Comparison of ENCODE assay signal across 8 mouse cellular contexts in the genomic region with DNA sequence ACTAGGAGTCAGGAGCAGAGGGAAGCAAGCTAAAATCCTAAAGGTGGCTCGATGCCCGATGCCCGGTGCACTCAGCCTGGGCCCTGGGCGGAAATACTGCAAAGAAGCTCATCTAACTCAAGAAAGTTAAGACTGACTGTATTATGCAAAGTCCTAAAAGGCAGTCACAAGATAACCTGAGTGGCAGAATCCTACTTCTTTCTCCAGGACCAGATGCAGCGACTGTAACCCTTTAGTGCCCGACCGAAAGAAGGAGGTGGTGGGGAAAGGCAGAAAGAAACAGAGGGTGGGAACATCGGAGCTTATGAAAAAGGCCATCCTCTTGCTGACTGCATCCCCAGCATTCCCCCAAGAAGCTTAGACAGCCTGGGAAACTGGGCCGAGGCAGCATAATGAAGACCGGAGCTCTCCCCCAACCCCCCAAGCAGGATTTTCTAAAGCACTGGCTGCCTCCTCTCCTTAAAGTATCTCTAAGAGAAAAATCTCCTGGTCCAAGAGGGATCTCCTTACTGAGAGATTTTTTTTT.
DNase-seq lines count a peak whose midpoint lies in the region; ATAC-seq and TF ChIP-seq lines count a peak whose summit lies in the region.

No protein-coding gene starts in this region.

- peak; percentile 62 for ATAC-seq in forebrain, embryonic 12.5 days (ENCODE audit: low FRiP score)
- no peak for ATAC-seq in intestine, postnatal 0 days
- no peak for ATAC-seq in liver, embryonic 15.5 days (ENCODE audit: insufficient read depth)

- intact Hi-C loops in gastrocnemius, postnatal 36 days (cut with DNase I): no loop called here

- H3K9ac ChIP-seq in forebrain, embryonic 12.5 days: peak overlapping the region; percentile 65
- no peak overlapping the region for H3K9ac ChIP-seq in intestine, postnatal 0 days (ENCODE audit: low read depth, low read length)
- H3K9ac ChIP-seq in liver, embryonic 15.5 days: no peak overlapping the region

- H3K4me2 ChIP-seq in forebrain, embryonic 12.5 days: peak overlapping the region; percentile 57
- H3K4me2 ChIP-seq in intestine, postnatal 0 days (replicated peaks; ENCODE audit: low read depth): peak overlapping the region; percentile 66
- H3K4me2 ChIP-seq in liver, embryonic 15.5 days: peak overlapping the region; percentile 50

- H3K36me3 ChIP-seq in forebrain, embryonic 12.5 days (replicated peaks): no peaks in the 10 kb centered on the region
- H3K36me3 ChIP-seq in intestine, postnatal 0 days (ENCODE audit: control insufficient read depth, insufficient read depth): no peaks in the 10 kb centered on the region
- no peaks in the 10 kb centered on the region for H3K36me3 ChIP-seq in liver, embryonic 15.5 days (replicated peaks)

- under 1% methylated on average over 10 of the region's 10 CpGs for WGBS in forebrain, embryonic 12.5 days
- WGBS in intestine, postnatal 0 days: 5% methylated on average over 10 of the region's 10 CpGs
- 3% methylated on average over 10 of the region's 10 CpGs for WGBS in liver, embryonic 15.5 days (ENCODE audit: insufficient replicate concordance)

- no peak for TF ChIP-seq CTCF in intestine, postnatal 0 days (IDR thresholded peaks at IDR 0.05; ENCODE audit: low read depth)

- peak; percentile 15 for DNase-seq in gastrocnemius, postnatal 10 days
- no peak for DNase-seq in gastrocnemius, postnatal 36 days
- DNase-seq in brain, embryonic 18.5 days (ENCODE audit: low read depth, low spot score): peak; percentile 28
- peak; percentile 16 to 24 for DNase-seq in right cerebral cortex, postnatal 36 days (ENCODE audit: low spot score in 2 of 2)
- DNase-seq in thymus, postnatal 0 days (ENCODE audit: low spot score): no peak

- H3K27ac ChIP-seq in forebrain, embryonic 12.5 days: peak overlapping the region; percentile 75
- no peak overlapping the region for H3K27ac ChIP-seq in intestine, postnatal 0 days (ENCODE audit: low read depth, low read length)
- H3K27ac ChIP-seq in liver, embryonic 15.5 days (replicated peaks): no peak overlapping the region

- H3K4me3 ChIP-seq in forebrain, embryonic 12.5 days (replicated peaks): peak overlapping the region; percentile 57
- peak overlapping the region; percentile 41 for H3K4me3 ChIP-seq in intestine, postnatal 0 days (ENCODE audit: low read depth, low read length)
- peak overlapping the region; percentile 15; the same call in 1 of the 2 replicates for H3K4me3 ChIP-seq in liver, embryonic 15.5 days (replicated peaks)

- no peaks in the 10 kb centered on the region for H3K27me3 ChIP-seq in forebrain, embryonic 12.5 days
- no peaks in the 10 kb centered on the region for H3K27me3 ChIP-seq in intestine, postnatal 0 days (replicated peaks; ENCODE audit: control insufficient read depth, insufficient read depth, low read length)
- H3K27me3 ChIP-seq in liver, embryonic 15.5 days: peaks cover 17% of the 10 kb centered on the region

- peaks cover 3% of the 10 kb centered on the region; the same call in 1 of the 2 replicates for H3K4me1 ChIP-seq in forebrain, embryonic 12.5 days
- H3K4me1 ChIP-seq in intestine, postnatal 0 days (replicated peaks; ENCODE audit: control insufficient read depth, insufficient read depth, low read length): no peaks in the 10 kb centered on the region
- no peaks in the 10 kb centered on the region for H3K4me1 ChIP-seq in liver, embryonic 15.5 days (replicated peaks)

- H3K9me3 ChIP-seq in forebrain, embryonic 12.5 days: no peaks in the 10 kb centered on the region
- no peaks in the 10 kb centered on the region for H3K9me3 ChIP-seq in intestine, postnatal 0 days (ENCODE audit: control insufficient read depth)
- H3K9me3 ChIP-seq in liver, embryonic 15.5 days (replicated peaks): no peaks in the 10 kb centered on the region

Comparison
In these comparisons a context has a peak if more than half of its experiments do, and no peak if none do; other contexts are left out.
1. DNase-seq: peak in gastrocnemius, postnatal 10 days (single experiment), brain, embryonic 18.5 days (single experiment) and right cerebral cortex, postnatal 36 days (2 of 2); none in gastrocnemius, postnatal 36 days (0 of 2) and thymus, postnatal 0 days (single experiment).
2. Peak in every context shown above with its lines, with median percentiles within 50 percentile points of each other: H3K4me2 ChIP-seq and H3K4me3 ChIP-seq.